Mouse (Mus musculus) embryonic fibroblast, embryonic 13.5 days (primary cell): ENCODE results near the gene Ncam2.

Experiments
- CTCF ChIP-seq: IDR thresholded peaks from 2 replicates; pipeline ENCODE4 v1.5.1; 2011; ENCODE audit warnings: mild to moderate bottlenecking, control low read depth, low read length, moderate library complexity, borderline replicate concordance; ENCODE audit not compliant: insufficient read depth
- POLR2A ChIP-seq: IDR thresholded peaks from 2 replicates; pipeline ENCODE4 v1.6.1; 2011; ENCODE audit warnings: low read depth, mild to moderate bottlenecking, control low read depth, low read length, moderate library complexity

DNA sequence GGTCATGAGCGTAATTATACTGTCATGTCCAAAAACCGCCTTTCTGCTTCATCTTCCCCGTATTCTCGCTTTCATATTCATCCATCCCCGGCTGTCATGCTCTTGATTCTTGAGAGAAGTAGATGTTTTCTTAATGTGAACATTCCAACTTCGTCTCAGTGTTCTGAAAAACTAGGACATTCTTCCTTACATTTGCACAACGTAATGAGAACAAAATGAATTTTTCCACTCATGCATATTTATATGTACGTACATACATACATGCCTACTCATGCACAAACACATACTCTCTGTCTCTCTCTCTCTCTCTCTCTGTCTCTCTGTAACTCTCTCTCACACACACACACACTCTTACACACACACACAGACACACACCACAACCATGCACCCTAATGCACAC lies 173.7 kb downstream of the Ncam2 start:
- no peak for TF ChIP-seq CTCF
- no peak for TF ChIP-seq POLR2A
